Mouse (Mus musculus): ENCODE results near the gene Pbx1.

- TF ChIP-seq ZC3H11A (IDR thresholded peaks at IDR 0.05; ENCODE audit: borderline replicate concordance, low read depth, low read length) (no peak), HCFC1 (IDR thresholded peaks at IDR 0.05; ENCODE audit: borderline replicate concordance, insufficient read depth, low read length) (no peak), CHD2 (IDR thresholded peaks at IDR 0.05; ENCODE audit: low read depth, low read length) (no peak)
These were observed 118.3 kb downstream of the Pbx1 start for GRCm38 (mm10) chr1:168313772-168314171.

Data from ES-E14 (cell line).